In the genomic region with DNA sequence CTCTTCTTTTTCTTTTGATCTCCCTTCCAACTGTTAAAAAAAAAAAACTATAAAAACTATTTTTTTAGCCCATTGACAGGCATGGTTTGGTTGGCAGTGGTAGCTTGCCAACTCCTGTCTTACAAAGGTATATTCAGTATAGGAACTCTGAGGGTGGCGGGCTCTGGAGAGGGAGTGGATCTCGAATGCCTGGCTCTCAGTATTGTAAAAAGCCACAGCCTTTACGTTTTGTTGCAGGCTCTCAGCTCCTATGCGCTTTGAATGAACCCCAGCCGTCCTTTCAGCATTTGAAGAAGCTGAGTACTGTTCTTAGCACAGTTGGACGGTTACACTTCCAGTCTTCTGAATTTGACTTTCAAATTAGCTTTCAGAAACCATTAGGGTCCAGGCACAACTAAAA, we compare ENCODE assay signal across 14 mouse cellular contexts. TPM values are rescaled to one million over a fixed set of nuclear protein-coding genes. Genes with fewer than 3 reads are reported as not detected.
DNase-seq lines count a peak whose midpoint lies in the region; ATAC-seq and TF ChIP-seq lines count a peak whose summit lies in the region.
"Had no signal": no experiment of that assay in that cellular context is flagged by ENCODE, and none has a peak within 500 bp of the region (broad histone marks: within the 10 kb centered on the region; RNA-seq: fewer than 3 reads in every experiment).

No protein-coding gene starts in this region.

- H3K9me3 ChIP-seq in forebrain, embryonic 13.5 days (replicated peaks): no peaks in the 10 kb centered on the region
- H3K9me3 ChIP-seq in forebrain, postnatal 0 days (ENCODE audit: low read length): no peaks in the 10 kb centered on the region
- no peaks in the 10 kb centered on the region for H3K9me3 ChIP-seq in ES-Bruce4 (replicated peaks; ENCODE audit: control insufficient read depth, insufficient read depth, low read length, poor library complexity, severe bottlenecking)
- H3K9me3 ChIP-seq in hindbrain, postnatal 0 days (ENCODE audit: low read length): no peaks in the 10 kb centered on the region
- H3K9me3 ChIP-seq: lung, embryonic 15.5 days had no signal

- WGBS in forebrain, embryonic 13.5 days: 23% methylated on average over 6 of the region's 6 CpGs
- 15% methylated on average over 6 of the region's 6 CpGs for WGBS in forebrain, postnatal 0 days
- 28% methylated on average over 6 of the region's 6 CpGs for WGBS in hindbrain, postnatal 0 days

- H3K27me3 ChIP-seq in forebrain, embryonic 13.5 days: no peaks in the 10 kb centered on the region
- H3K27me3 ChIP-seq in forebrain, postnatal 0 days (ENCODE audit: insufficient read depth, low read length): no peaks in the 10 kb centered on the region
- H3K27me3 ChIP-seq in ES-Bruce4 (ENCODE audit: control insufficient read depth, insufficient read depth, low read length, poor library complexity, severe bottlenecking): no peaks in the 10 kb centered on the region
- no peaks in the 10 kb centered on the region for H3K27me3 ChIP-seq in hindbrain, postnatal 0 days (ENCODE audit: insufficient read depth, low read length)
- H3K27me3 ChIP-seq: lung, embryonic 15.5 days had no signal

- no peak for TF ChIP-seq CTCF in forebrain, postnatal 0 days (IDR thresholded peaks at IDR 0.05; ENCODE audit: low read depth)
- TF ChIP-seq CTCF in layer of hippocampus, adult 2 months (conservative IDR thresholded peaks at IDR 0.05): no peak
- TF ChIP-seq CTCF in ES-Bruce4 (IDR thresholded peaks at IDR 0.05; ENCODE audit: low read depth, low read length): no peak
- no peak for TF ChIP-seq CTCF in hindbrain, postnatal 0 days (IDR thresholded peaks at IDR 0.05; ENCODE audit: low read depth)

- no peak for TF ChIP-seq POLR2A in ES-Bruce4 (IDR thresholded peaks at IDR 0.05; ENCODE audit: insufficient read depth, low read length)

- H3K27ac ChIP-seq in forebrain, embryonic 13.5 days: peak overlapping the region; percentile 44
- H3K27ac ChIP-seq in forebrain, postnatal 0 days (ENCODE audit: low read depth, low read length): no peak overlapping the region
- H3K27ac ChIP-seq in layer of hippocampus, adult 2 months: peak overlapping the region; percentile 28; the same call in 1 of the 2 replicates
- peak overlapping the region; percentile 32; the same call in 1 of the 2 replicates for H3K27ac ChIP-seq in ES-Bruce4 (ENCODE audit: insufficient read depth, low read length)
- H3K27ac ChIP-seq in hindbrain, postnatal 0 days: peak overlapping the region; percentile 18; the same call in 1 of the 2 replicates
- H3K27ac ChIP-seq: liver, embryonic 14.5 days; lung, embryonic 15.5 days had no signal

- TF ChIP-seq EP300 in ES-Bruce4 (IDR thresholded peaks at IDR 0.05; ENCODE audit: insufficient read depth, low read depth, low read length): no peak

- no peak overlapping the region for H3K9ac ChIP-seq in forebrain, embryonic 13.5 days
- no peak overlapping the region for H3K9ac ChIP-seq in forebrain, postnatal 0 days
- H3K9ac ChIP-seq in ES-Bruce4 (ENCODE audit: low read depth, poor library complexity, severe bottlenecking): 0 out of 2 replicates have a peak overlapping the region, but pooled peaks have one; percentile 6
- no peak overlapping the region for H3K9ac ChIP-seq in hindbrain, postnatal 0 days (replicated peaks; ENCODE audit: low read length)
- H3K9ac ChIP-seq: liver, embryonic 14.5 days; lung, embryonic 15.5 days had no signal

- H3K4me3 ChIP-seq in forebrain, embryonic 13.5 days: no peak overlapping the region
- H3K4me3 ChIP-seq in forebrain, postnatal 0 days (ENCODE audit: low read depth, low read length): no peak overlapping the region
- H3K4me3 ChIP-seq in layer of hippocampus, adult 2 months: no peak overlapping the region
- no peak overlapping the region for H3K4me3 ChIP-seq in ES-Bruce4 (ENCODE audit: low read depth, low read length)
- H3K4me3 ChIP-seq in hindbrain, postnatal 0 days (ENCODE audit: low read length): no peak overlapping the region
- H3K4me3 ChIP-seq: lung, embryonic 15.5 days had no signal

- H3K36me3 ChIP-seq in forebrain, embryonic 13.5 days (ENCODE audit: poor library complexity, severe bottlenecking): no peaks in the 10 kb centered on the region
- H3K36me3 ChIP-seq in forebrain, postnatal 0 days (ENCODE audit: insufficient read depth): no peaks in the 10 kb centered on the region
- H3K36me3 ChIP-seq in ES-Bruce4 (ENCODE audit: control insufficient read depth, insufficient read depth, low read length, poor library complexity, severe bottlenecking): no peaks in the 10 kb centered on the region
- H3K36me3 ChIP-seq in hindbrain, postnatal 0 days (ENCODE audit: insufficient read depth, low read length): no peaks in the 10 kb centered on the region
- H3K36me3 ChIP-seq: lung, embryonic 15.5 days had no signal

- H3K4me1 ChIP-seq in forebrain, embryonic 13.5 days: peaks cover 9% of the 10 kb centered on the region; the same call in 1 of the 2 replicates
- H3K4me1 ChIP-seq in forebrain, postnatal 0 days (ENCODE audit: insufficient read depth): no peaks in the 10 kb centered on the region
- H3K4me1 ChIP-seq in ES-Bruce4 (ENCODE audit: control insufficient read depth, insufficient read depth, low read length): peaks cover 9% of the 10 kb centered on the region
- H3K4me1 ChIP-seq in hindbrain, postnatal 0 days (ENCODE audit: insufficient read depth, low read length): peaks cover 3% of the 10 kb centered on the region; the same call in 1 of the 2 replicates
- H3K4me1 ChIP-seq: lung, embryonic 15.5 days had no signal

- no peak for DNase-seq in forebrain, postnatal 0 days
- no peak for DNase-seq in layer of hippocampus, adult 2 months (ENCODE audit: low spot score in 2 of 2)
- no peak for DNase-seq in layer of hippocampus, postnatal 25 days (ENCODE audit: extremely low spot score in 1 of 2, low spot score in 1 of 2)
- peak; percentile 52 for DNase-seq in hindbrain, postnatal 0 days (ENCODE audit: low spot score)
- DNase-seq in kidney, adult 18-20 months: no peak
- no peak for DNase-seq in gastrocnemius, adult 8-10 months (ENCODE audit: low spot score in 2 of 2)
- DNase-seq: heart, postnatal 10 days had no signal

- ATAC-seq in forebrain, embryonic 13.5 days: no peak
- ATAC-seq in forebrain, postnatal 0 days: no peak; the same call in 1 of the 2 replicates
- ATAC-seq in hindbrain, postnatal 0 days: no peak; the same call in 1 of the 2 replicates
- ATAC-seq: CD4-positive, CD25-positive, alpha-beta regulatory T cell, adult 4 months; inflammation-experienced regulatory T-cells, adult 6 months had no signal

- no peak overlapping the region for H3K4me2 ChIP-seq in forebrain, embryonic 13.5 days
- H3K4me2 ChIP-seq in forebrain, postnatal 0 days (ENCODE audit: low read depth): no peak overlapping the region
- H3K4me2 ChIP-seq in hindbrain, postnatal 0 days (ENCODE audit: low read depth, low read length): no peak overlapping the region
- H3K4me2 ChIP-seq: heart, embryonic 11.5 days; lung, embryonic 15.5 days had no signal

RNA-seq across cellular contexts. Expression of a gene that starts 38.7 kb away (rescaled TPM):
- polyA plus RNA-seq in forebrain, embryonic 13.5 days (2015; fragmentation: Nextera tagmentation; extraction: Ambion mirVana): 1.5 TPM in 2 replicates
- total RNA-seq in forebrain, postnatal 0 days (2014; rRNA removed): 9.9 and 11.0 TPM in 2 replicates
- polyA plus RNA-seq in forebrain, postnatal 0 days (2015; fragmentation: Nextera tagmentation; extraction: Ambion mirVana): 4.8 and 8.6 TPM in 2 replicates
- total RNA-seq in layer of hippocampus, adult 2 months (2021): 10 to 100 TPM; 20.8 to 25.1 TPM
- 10 to 100 TPM; 20.7 to 27.0 TPM for total RNA-seq in layer of hippocampus, postnatal 25 days (2021)
- 2.4 and 3.1 TPM in 2 replicates for polyA plus RNA-seq in ES-Bruce4 (2011; ENCODE audit: insufficient read depth, insufficient read length, low read depth, missing spikeins)
- 15.1 and 24.8 TPM in 2 replicates for total RNA-seq in hindbrain, postnatal 0 days (2014; rRNA removed)
- 12.4 and 14.3 TPM in 2 replicates for polyA plus RNA-seq in hindbrain, postnatal 0 days (2015; fragmentation: Nextera tagmentation; extraction: Ambion mirVana)
- 10 to 100 TPM in 2 of 4 experiments, 1 to 10 TPM in 2; 7.4 to 11.7 (median 9.5) TPM for total RNA-seq in gastrocnemius, adult 8-10 months (2022)
